Mouse (Mus musculus) heart, embryonic 12.5 days (tissue): ENCODE data around the gene Srgap3. TPM values are rescaled to one million over a fixed set of nuclear protein-coding genes. Genes with fewer than 3 reads are reported as not detected.

Experiments used
- ATAC-seq: fragments of 200-750 bp; cut with Nextera tagmentation; 2 replicates; pipeline ENCODE4 v1.8.0; 2017; ENCODE audit warnings: moderate TSS enrichment, moderate library complexity; ENCODE audit not compliant: insufficient number of reproducible peaks, low FRiP score
- H3K27ac ChIP-seq: fragments of 300-500 bp; sonication (generic); 2 replicates; pipeline ENCODE4 v1.5.1; 2016; ENCODE audit warnings: mild to moderate bottlenecking, moderate library complexity; ENCODE audit not compliant: poor library complexity, severe bottlenecking
- H3K27me3 ChIP-seq: fragments of 300-500 bp; sonication (generic); replicated peaks from 2 replicates; pipeline ENCODE4 v1.6.1; 2016; ENCODE audit warnings: mild to moderate bottlenecking, moderate library complexity
- H3K36me3 ChIP-seq: fragments of 300-500 bp; sonication (generic); 2 replicates; pipeline ENCODE4 v1.6.1; 2016; ENCODE audit warnings: mild to moderate bottlenecking, moderate library complexity
- H3K4me1 ChIP-seq: fragments of 300-500 bp; sonication (generic); replicated peaks from 2 replicates; pipeline ENCODE4 v1.6.1; 2016; ENCODE audit warnings: mild to moderate bottlenecking
- H3K4me2 ChIP-seq: fragments of 300-500 bp; sonication (generic); 2 replicates; pipeline ENCODE4 v1.6.1; 2016; ENCODE audit warnings: mild to moderate bottlenecking, moderate library complexity
- H3K4me3 ChIP-seq: fragments of 300-500 bp; sonication (generic); 2 replicates; pipeline ENCODE4 v1.5.1; 2016; ENCODE audit warnings: mild to moderate bottlenecking
- H3K9ac ChIP-seq: fragments of 300-500 bp; sonication (generic); 2 replicates; pipeline ENCODE4 v1.6.1; 2016; ENCODE audit warnings: mild to moderate bottlenecking, moderate library complexity
- H3K9me3 ChIP-seq: fragments of 300-500 bp; sonication (generic); replicated peaks from 2 replicates; pipeline ENCODE4 v1.6.1; 2016; ENCODE audit warnings: mild to moderate bottlenecking, moderate library complexity
- WGBS: fragments of 180-500 bp; shearing (Covaris S2); methylation state at CpG from one replicate; pipeline ENCODE4 v1.1.7; 2016; 5-methylcytosine and 5-hydroxymethylcytosine counted together
- polyA plus RNA-seq: library from polyadenylated mRNA; unstranded; fragments of >200 nt; fragmentation: Nextera tagmentation; extraction: Ambion mirVana; gene quantifications from 2 replicates; pipeline ENCODE4 v1.2.1, GENCODE M21; 2016

The Srgap3 gene
- polyA plus RNA-seq, 1 experiment from 2014 or later: 1.2 TPM

DNA sequence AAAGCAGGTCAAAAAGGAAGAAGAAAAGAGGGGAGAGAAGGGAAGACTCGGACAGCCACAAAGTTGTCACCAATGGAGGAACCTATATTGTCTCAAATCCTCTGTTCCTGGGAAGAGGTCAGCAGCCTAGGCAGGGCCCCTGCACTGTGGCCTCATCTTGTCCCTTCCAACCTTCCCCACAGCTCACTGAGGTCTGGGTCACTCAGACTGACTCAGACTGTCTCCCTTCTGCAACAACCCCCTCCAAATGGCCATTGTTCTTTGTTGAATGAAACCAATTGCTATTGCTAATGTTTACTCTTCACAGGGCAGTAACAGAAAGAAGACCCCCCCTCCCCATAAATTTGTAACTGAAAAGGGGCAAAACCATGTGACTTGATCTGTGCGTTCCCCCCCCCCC is 2.2 kb upstream of the Srgap3 start:
- no peak overlapping the region for H3K4me3 ChIP-seq
- no peak overlapping the region for H3K4me2 ChIP-seq
- no peaks in the 10 kb centered on the region for H3K9me3 ChIP-seq
- H3K27me3 ChIP-seq: peaks cover 20% of the 10 kb centered on the region
- H3K27ac ChIP-seq: no peak overlapping the region
- no peak for ATAC-seq
- H3K9ac ChIP-seq: no peak overlapping the region
- peaks cover 16% of the 10 kb centered on the region for H3K4me1 ChIP-seq
- WGBS: 65% methylated on average over 2 of the region's 2 CpGs
- no peaks in the 10 kb centered on the region for H3K36me3 ChIP-seq

DNA sequence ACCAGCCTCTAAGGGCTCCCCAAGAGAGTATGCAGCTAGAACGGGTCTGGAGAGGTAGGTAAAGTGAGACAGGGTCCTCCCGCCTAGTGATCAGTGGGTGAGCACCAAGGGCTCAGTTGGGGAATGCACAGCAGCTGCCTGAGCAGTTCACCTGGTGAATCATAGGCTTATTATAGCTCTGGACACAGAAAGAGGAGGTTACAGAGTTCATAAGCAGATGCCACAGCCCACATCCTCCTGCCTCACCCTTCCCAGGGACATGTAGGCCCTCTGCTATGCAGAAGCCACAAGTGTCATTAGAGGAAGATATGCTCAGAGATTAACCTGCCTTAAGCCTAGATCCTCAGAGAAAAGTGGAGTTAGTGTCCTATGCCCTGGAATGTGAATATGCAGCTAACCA is 1.4 kb upstream of the Srgap3 start:
- H3K4me3 ChIP-seq: no peak overlapping the region
- no peak overlapping the region for H3K9ac ChIP-seq
- peaks cover 12% of the 10 kb centered on the region for H3K27me3 ChIP-seq
- no peak overlapping the region for H3K27ac ChIP-seq
- WGBS: 66% methylated on average over 2 of the region's 2 CpGs
- H3K9me3 ChIP-seq: no peaks in the 10 kb centered on the region
- H3K4me2 ChIP-seq: no peak overlapping the region
- H3K4me1 ChIP-seq: peaks cover 20% of the 10 kb centered on the region
- no peaks in the 10 kb centered on the region for H3K36me3 ChIP-seq
- ATAC-seq: no peak

DNA sequence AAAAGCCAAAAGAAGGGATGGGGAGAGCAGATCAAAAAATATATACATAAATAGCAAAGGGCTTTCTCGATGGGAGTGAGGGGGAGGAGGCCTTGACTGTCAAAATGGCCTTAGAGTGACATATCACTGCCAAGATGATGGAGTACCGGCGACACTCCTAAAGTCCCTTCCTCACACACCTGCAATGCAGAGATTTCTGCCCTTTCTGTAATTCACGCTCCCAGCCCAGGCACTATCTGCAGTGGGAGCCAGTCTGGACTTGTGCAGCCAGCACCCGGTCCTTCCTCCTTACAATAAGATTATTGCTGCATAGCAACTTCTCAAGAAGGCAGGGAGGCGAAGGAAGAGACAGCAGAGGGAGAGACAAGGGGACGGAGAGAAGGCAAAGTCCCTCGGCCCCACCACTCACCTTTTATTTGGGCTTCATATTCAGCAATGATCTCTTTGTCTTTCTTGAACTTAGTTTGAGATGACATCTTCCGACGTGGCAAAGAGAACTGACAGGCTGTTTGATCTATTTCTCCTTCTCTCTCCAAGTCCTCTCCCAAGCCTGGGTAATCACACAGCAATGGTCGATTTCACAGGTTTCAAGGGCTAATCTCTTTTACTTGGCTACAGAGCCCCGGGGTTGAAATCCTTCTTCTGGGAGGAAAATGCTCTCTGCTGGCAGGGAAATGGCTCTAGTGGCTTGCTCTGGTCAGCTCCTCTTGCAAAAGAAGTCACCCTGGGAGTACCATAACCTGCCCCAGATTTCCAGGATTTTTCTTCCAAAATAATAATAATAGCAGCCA is 850 bp downstream of the Srgap3 start:
- peaks cover 8% of the 10 kb centered on the region for H3K27me3 ChIP-seq
- no peaks in the 10 kb centered on the region for H3K9me3 ChIP-seq
- WGBS: 17% methylated on average over 12 of the region's 12 CpGs
- H3K36me3 ChIP-seq: no peaks in the 10 kb centered on the region
- H3K27ac ChIP-seq: no peak overlapping the region
- H3K9ac ChIP-seq: peak overlapping the region; percentile 69
- ATAC-seq: no peak
- peak overlapping the region; percentile 56 for H3K4me3 ChIP-seq
- H3K4me1 ChIP-seq: peaks cover 20% of the 10 kb centered on the region
- H3K4me2 ChIP-seq: peak overlapping the region; percentile 84

DNA sequence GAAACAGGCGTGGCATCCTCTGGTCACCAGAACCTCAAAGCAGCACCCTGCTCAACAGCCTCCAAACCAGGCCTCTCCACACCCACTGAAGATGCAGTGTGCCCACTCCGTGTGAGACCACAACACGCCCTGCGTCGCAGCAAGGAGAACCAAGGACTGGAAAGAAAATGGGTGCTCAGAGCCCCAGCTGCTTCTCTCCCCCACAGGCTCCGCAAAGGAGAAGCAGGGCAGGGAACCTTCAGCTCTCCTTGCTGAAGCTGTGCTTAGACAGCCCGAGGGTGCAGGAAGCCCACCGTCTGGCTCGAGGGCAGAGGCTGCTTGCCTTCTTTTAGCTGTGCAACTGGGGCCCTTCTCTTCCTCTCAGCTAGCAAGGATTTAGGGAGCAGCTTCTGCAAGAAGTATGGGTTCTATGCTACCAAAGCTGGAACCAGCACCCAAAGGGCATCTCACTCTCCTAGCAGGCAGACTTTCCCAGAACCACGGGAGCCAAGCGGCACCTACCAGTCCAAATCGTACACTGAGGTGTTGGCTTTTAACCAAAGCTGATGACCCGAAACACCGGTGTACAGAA is 1.8 kb downstream of the Srgap3 start:
- Histone ChIP-seq H3K4me1 (peaks cover 20% of the 10 kb centered on the region), H3K9ac (no peak overlapping the region), H3K27ac (no peak overlapping the region), H3K4me3 (no peak overlapping the region; the same call in 1 of the 2 replicates), H3K9me3 (no peaks in the 10 kb centered on the region), H3K4me2 (peak overlapping the region; percentile 84), H3K36me3 (no peaks in the 10 kb centered on the region), H3K27me3 (peaks cover 8% of the 10 kb centered on the region)
- WGBS: 55% methylated on average over 14 of the region's 14 CpGs
- ATAC-seq: no peak

DNA sequence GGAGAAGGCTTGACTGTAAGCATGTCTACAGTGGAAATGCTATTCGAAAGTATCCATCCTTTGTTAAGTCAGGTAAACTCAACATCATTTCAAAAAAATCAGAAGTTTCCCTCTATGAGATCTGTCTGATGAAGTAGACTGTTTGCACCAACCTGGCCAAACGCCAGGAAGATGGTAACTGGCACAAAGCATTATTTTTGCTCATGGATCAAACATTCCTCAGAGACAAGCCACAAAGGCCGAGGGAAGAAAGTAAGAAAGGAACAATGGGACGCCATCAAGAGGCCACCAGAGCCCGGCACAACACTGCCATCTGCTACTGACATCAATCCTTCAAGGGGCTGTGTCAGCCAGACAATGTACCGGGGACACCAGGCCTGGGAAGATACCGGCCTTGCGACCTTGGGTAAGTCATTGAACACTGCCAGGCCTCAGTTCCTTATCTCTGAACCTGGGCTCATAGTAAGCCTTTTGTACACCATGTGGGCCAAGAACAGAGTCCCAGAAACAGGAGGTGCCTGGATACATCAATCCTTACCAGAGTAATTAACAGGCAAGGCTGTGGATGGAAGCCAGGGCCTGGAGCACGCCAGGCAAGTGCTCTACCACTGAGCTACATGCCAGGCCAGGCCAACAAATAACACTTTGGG is 3.3 kb downstream of the Srgap3 start:
- Histone ChIP-seq H3K27ac (no peak overlapping the region), H3K4me3 (no peak overlapping the region), H3K9ac (no peak overlapping the region), H3K9me3 (no peaks in the 10 kb centered on the region), H3K36me3 (no peaks in the 10 kb centered on the region), H3K27me3 (peaks cover 8% of the 10 kb centered on the region), H3K4me1 (peaks cover 20% of the 10 kb centered on the region), H3K4me2 (no peak overlapping the region)
- ATAC-seq: no peak
- 74% methylated on average over 9 of the region's 9 CpGs for WGBS

DNA sequence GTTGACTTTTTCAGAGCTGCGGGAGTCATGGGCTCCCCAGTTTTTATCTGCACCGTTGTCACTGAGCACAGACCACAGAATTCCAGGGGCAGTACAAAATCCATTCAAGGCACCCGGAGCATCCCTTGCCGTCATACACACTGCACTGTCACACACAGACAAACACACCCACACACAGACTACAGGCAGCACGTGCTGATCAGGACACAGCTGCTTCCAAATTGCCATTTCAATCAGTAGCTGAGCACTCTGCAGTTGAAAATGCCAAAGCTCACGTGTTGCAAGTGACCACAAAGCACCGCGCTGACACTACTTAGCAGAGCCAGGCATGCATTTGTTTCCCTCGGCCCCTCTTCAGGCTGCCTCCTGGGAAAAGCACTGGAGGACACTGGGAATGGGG is 7.8 kb downstream of the Srgap3 start:
- no peak overlapping the region for H3K4me3 ChIP-seq
- H3K27me3 ChIP-seq: no peaks in the 10 kb centered on the region
- H3K4me1 ChIP-seq: 0 out of 2 replicates have a peak, but pooled peaks cover 4% of the 10 kb centered on the region
- H3K9ac ChIP-seq: no peak overlapping the region
- WGBS: 76% methylated on average over 9 of the region's 9 CpGs
- H3K36me3 ChIP-seq: no peaks in the 10 kb centered on the region
- no peaks in the 10 kb centered on the region for H3K9me3 ChIP-seq
- H3K4me2 ChIP-seq: no peak overlapping the region
- H3K27ac ChIP-seq: no peak overlapping the region
- no peak for ATAC-seq

DNA sequence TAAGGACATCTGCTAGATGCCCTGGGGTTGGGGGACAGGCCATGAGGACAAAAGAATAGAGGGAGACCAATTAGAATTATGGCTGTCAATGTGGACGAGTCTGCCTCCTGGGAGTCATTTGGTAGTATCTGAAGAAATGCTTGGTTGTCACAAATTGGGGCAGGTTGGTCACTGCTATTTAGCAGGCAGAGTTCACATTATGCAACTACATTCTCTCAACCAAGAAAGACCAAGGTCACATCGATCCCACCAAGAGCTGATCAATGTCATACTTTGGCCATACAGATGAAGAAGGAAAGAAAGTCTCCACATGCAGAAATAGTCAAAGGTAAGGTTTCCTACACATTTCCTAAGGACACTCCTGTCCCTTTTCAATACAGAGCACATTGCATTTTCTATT is 9.3 kb downstream of the Srgap3 start:
- no peaks in the 10 kb centered on the region for H3K27me3 ChIP-seq
- no peak overlapping the region for H3K27ac ChIP-seq
- ATAC-seq: no peak
- H3K4me3 ChIP-seq: no peak overlapping the region
- no peaks in the 10 kb centered on the region for H3K4me1 ChIP-seq
- H3K36me3 ChIP-seq: no peaks in the 10 kb centered on the region
- no peaks in the 10 kb centered on the region for H3K9me3 ChIP-seq
- WGBS: 83% methylated on average over 2 of the region's 2 CpGs
- no peak overlapping the region for H3K4me2 ChIP-seq
- H3K9ac ChIP-seq: no peak overlapping the region

DNA sequence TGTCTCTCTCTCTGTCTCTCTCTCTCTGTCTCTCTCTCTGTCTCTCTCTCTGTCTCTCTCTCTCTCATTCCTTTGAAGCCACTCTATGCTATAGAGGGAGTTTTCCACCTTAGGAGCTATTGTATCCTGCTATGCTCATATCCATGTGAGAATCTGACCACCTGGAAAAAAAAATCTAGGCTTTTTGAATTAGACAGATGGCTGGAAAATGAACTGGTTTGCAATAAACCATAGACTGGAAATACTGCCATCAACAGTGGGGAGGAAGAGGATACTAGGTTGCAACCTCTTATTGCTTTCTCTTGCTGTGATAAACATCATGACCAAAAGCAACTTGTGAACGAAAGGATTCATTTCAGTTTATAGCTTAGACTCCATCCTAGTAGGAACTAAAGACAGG is 12.6 kb downstream of the Srgap3 start:
- WGBS: 79% methylated on average over 1 of the region's 1 CpGs
- Histone ChIP-seq H3K36me3 (no peaks in the 10 kb centered on the region), H3K9ac (no peak overlapping the region), H3K27ac (no peak overlapping the region), H3K4me2 (no peak overlapping the region), H3K9me3 (no peaks in the 10 kb centered on the region), H3K4me3 (no peak overlapping the region), H3K27me3 (no peaks in the 10 kb centered on the region), H3K4me1 (peaks cover 5% of the 10 kb centered on the region)
- no peak for ATAC-seq

DNA sequence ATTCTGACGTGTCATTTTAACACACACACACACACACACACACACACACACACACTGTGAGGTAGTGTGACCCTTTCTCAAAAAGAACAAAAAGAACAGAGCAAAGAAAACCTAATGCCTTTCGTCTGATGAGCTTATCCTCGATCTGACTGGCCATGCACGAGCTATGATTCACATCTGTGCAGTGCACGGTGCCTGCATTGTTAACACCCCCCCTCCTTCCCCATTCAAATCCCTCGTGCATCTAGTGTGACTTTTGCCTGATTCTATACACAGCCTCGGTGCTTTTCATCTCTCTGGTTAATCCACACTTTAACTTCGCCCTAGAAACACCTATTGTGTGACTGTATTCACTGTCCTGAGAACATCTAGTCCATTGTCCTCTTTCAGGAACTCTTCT is 14.5 kb downstream of the Srgap3 start:
- Histone ChIP-seq H3K4me2 (no peak overlapping the region), H3K27me3 (0 out of 2 replicates have a peak, but pooled peaks cover under 1% of the 10 kb centered on the region), H3K27ac (no peak overlapping the region), H3K9ac (no peak overlapping the region), H3K4me3 (no peak overlapping the region), H3K36me3 (no peaks in the 10 kb centered on the region), H3K4me1 (peaks cover 7% of the 10 kb centered on the region), H3K9me3 (no peaks in the 10 kb centered on the region)
- ATAC-seq: no peak
- 68% methylated on average over 8 of the region's 8 CpGs for WGBS

DNA sequence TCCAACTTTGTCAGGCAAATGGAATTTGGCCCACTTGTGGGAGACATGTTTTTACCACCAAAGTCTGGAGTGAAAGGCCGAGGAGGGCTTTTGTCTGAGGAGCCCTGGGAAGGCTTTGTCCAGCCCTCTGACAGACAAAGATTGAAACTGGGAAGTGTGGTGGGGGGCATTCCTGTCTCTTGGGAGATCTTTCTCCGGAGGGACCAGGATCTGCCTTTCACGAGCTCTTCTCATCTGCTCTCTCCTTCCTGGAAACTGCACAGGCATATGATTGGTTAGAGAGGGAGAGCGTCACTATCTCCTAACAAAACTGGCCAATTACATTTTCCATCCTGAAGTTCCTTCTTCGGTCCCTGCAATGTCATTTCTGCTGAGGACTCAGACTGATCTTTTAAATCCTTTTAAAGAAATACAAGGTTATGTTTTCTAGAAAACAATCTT is 17.0 kb downstream of the Srgap3 start:
- Histone ChIP-seq H3K27me3 (peaks cover 5% of the 10 kb centered on the region; the same call in 1 of the 2 replicates), H3K36me3 (no peaks in the 10 kb centered on the region), H3K4me1 (peaks cover 7% of the 10 kb centered on the region), H3K9me3 (no peaks in the 10 kb centered on the region), H3K4me3 (0 out of 2 replicates have a peak overlapping the region, but pooled peaks have one; percentile 16), H3K27ac (no peak overlapping the region), H3K4me2 (peak overlapping the region; percentile 58), H3K9ac (no peak overlapping the region)
- no peak for ATAC-seq
- WGBS: 39% methylated on average over 5 of the region's 5 CpGs

DNA sequence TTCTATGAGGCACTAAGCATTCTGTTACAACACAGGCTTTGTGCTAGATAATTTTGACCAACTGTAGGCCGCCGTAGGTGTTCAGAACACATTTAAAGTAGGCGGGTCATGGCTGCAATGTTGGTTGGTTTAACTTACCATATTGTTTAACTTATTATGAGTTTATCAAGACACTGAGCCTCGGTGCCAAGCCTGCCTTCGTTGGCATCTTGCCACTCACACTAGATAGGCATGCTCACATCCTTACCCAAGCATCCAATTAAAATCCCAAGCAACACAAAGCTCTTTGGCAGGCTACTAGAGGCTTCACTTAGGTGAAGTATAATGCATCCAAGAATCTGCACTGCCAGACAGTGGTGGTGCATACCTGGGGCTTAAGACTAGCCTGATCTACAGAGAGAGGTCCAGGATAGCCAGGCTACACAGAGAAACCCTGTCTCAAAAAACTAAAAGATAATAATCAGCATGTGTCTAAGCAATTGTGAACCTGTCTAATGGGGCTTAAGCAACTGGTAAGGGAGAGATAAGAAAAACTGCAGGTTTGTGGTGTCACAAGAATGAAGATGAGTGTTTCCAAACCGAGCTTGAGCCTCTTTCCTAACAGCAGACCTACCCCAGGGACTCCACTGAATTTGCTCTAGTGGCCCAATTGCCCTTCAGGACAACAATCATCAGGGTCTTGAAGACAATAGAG is 17.6 kb downstream of the Srgap3 start:
- no peaks in the 10 kb centered on the region for H3K36me3 ChIP-seq

More for the DNA sequence above, 17.6 kb downstream of the Srgap3 start:
- H3K9ac ChIP-seq: no peak overlapping the region
- peak overlapping the region; percentile 58 for H3K4me2 ChIP-seq
- no peak overlapping the region for H3K27ac ChIP-seq
- no peak for ATAC-seq
- 77% methylated on average over 6 of the region's 6 CpGs for WGBS
- 0 out of 2 replicates have a peak overlapping the region, but pooled peaks have one; percentile 16 for H3K4me3 ChIP-seq
- H3K27me3 ChIP-seq: peaks cover 5% of the 10 kb centered on the region; the same call in 1 of the 2 replicates
- no peaks in the 10 kb centered on the region for H3K9me3 ChIP-seq
- peaks cover 7% of the 10 kb centered on the region for H3K4me1 ChIP-seq
